Mouse (Mus musculus): Measurements from ENCODE around the gene Cep55. TPM values are rescaled to one million over a fixed set of nuclear protein-coding genes. Genes with fewer than 3 reads are reported as not detected.
A peak's percentile ranks its signal among the peaks of the same experiment; 100 is the strongest.

The Cep55 gene
- polyA plus RNA-seq, 1 experiment from 2014 or later = 5.0 TPM

GRCm38 (mm10) chr19:38029871-38030270, 24.9 kb upstream of the Cep55 start:
- 56% methylated on average over 3 of the region's 3 CpGs for WGBS
- Histone ChIP-seq H3K4me2 (no peak overlapping the region), H3K27ac (no peak overlapping the region), H3K4me3 (no peak overlapping the region), H3K9me3 (no peaks in the 10 kb centered on the region), H3K4me1 (peaks cover 8% of the 10 kb centered on the region; the same call in 1 of the 2 replicates), H3K36me3 (replicated peaks) (no peaks in the 10 kb centered on the region), H3K9ac (no peak overlapping the region), H3K27me3 (replicated peaks) (no peaks in the 10 kb centered on the region; the same call in 1 of the 2 replicates)
- ATAC-seq (replicated peaks) = no peak

- Histone ChIP-seq H3K4me2 (peak overlapping the region; percentile 37), H3K9ac (no peak overlapping the region), H3K4me3 (no peak overlapping the region), H3K9me3 (no peaks in the 10 kb centered on the region), H3K27me3 (replicated peaks) (no peaks in the 10 kb centered on the region; the same call in 1 of the 2 replicates), H3K27ac (no peak overlapping the region), H3K4me1 (peaks cover 8% of the 10 kb centered on the region; the same call in 1 of the 2 replicates), H3K36me3 (replicated peaks) (no peaks in the 10 kb centered on the region)
- 7% methylated on average over 21 of the region's 23 CpGs for WGBS
- peak; percentile 76 for ATAC-seq (replicated peaks)
Measured at GRCm38 (mm10) chr19:38030673-38031137, 24.1 kb upstream of the Cep55 start.

GRCm38 (mm10) chr19:38031144-38031543, 23.7 kb upstream of the Cep55 start:
- Histone ChIP-seq H3K4me3 (no peak overlapping the region), H3K4me2 (peak overlapping the region; percentile 37), H3K36me3 (replicated peaks) (no peaks in the 10 kb centered on the region), H3K4me1 (peaks cover 8% of the 10 kb centered on the region; the same call in 1 of the 2 replicates), H3K27ac (no peak overlapping the region), H3K27me3 (replicated peaks) (no peaks in the 10 kb centered on the region; the same call in 1 of the 2 replicates), H3K9ac (no peak overlapping the region), H3K9me3 (no peaks in the 10 kb centered on the region)
- peak; percentile 59 for ATAC-seq (replicated peaks)
- WGBS = 76% methylated on average over 9 of the region's 9 CpGs

- no peak overlapping the region for H3K4me3 ChIP-seq
Measured at GRCm38 (mm10) chr19:38032993-38033734, 21.6 kb upstream of the Cep55 start.

GRCm38 (mm10) chr19:38033735-38034057, 21.1 kb upstream of the Cep55 start:
- H3K9me3 ChIP-seq = no peaks in the 10 kb centered on the region
- 85% methylated on average over 2 of the region's 2 CpGs for WGBS
- no peaks in the 10 kb centered on the region; the same call in 1 of the 2 replicates for H3K27me3 ChIP-seq (replicated peaks)
- no peak overlapping the region for H3K27ac ChIP-seq
- no peak overlapping the region for H3K4me3 ChIP-seq
- peaks cover 8% of the 10 kb centered on the region; the same call in 1 of the 2 replicates for H3K4me1 ChIP-seq
- no peak overlapping the region for H3K9ac ChIP-seq
- no peak overlapping the region for H3K4me2 ChIP-seq
- no peak for ATAC-seq (replicated peaks)
- H3K36me3 ChIP-seq (replicated peaks) = no peaks in the 10 kb centered on the region

More at GRCm38 (mm10) chr19:38032993-38033734, 21.6 kb upstream of the Cep55 start:
- Histone ChIP-seq H3K36me3 (replicated peaks) (no peaks in the 10 kb centered on the region), H3K4me1 (peaks cover 8% of the 10 kb centered on the region; the same call in 1 of the 2 replicates), H3K27me3 (replicated peaks) (no peaks in the 10 kb centered on the region; the same call in 1 of the 2 replicates), H3K27ac (no peak overlapping the region), H3K4me2 (no peak overlapping the region), H3K9ac (no peak overlapping the region), H3K9me3 (no peaks in the 10 kb centered on the region)
- ATAC-seq (replicated peaks) = no peak
- 84% methylated on average over 15 of the region's 15 CpGs for whole genome bisulfite sequencing

GRCm38 (mm10) chr19:38034696-38035095, 20.1 kb upstream of the Cep55 start:
- no peak overlapping the region for H3K4me2 ChIP-seq
- no peak overlapping the region for H3K9ac ChIP-seq
- no peaks in the 10 kb centered on the region; the same call in 1 of the 2 replicates for H3K27me3 ChIP-seq (replicated peaks)
- peaks cover 8% of the 10 kb centered on the region; the same call in 1 of the 2 replicates for H3K4me1 ChIP-seq
- 77% methylated on average over 2 of the region's 2 CpGs for WGBS
- H3K4me3 ChIP-seq = no peak overlapping the region
- H3K27ac ChIP-seq = no peak overlapping the region
- H3K9me3 ChIP-seq = no peaks in the 10 kb centered on the region
- no peak for ATAC-seq (replicated peaks)
- no peaks in the 10 kb centered on the region for H3K36me3 ChIP-seq (replicated peaks)

GRCm38 (mm10) chr19:38035766-38036165, 19.0 kb upstream of the Cep55 start:
- Histone ChIP-seq H3K9me3 (no peaks in the 10 kb centered on the region), H3K4me1 (peaks cover 5% of the 10 kb centered on the region; the same call in 1 of the 2 replicates), H3K4me3 (no peak overlapping the region), H3K27me3 (replicated peaks) (no peaks in the 10 kb centered on the region; the same call in 1 of the 2 replicates), H3K36me3 (replicated peaks) (no peaks in the 10 kb centered on the region), H3K9ac (no peak overlapping the region), H3K27ac (no peak overlapping the region), H3K4me2 (no peak overlapping the region)
- ATAC-seq (replicated peaks) = no peak
- WGBS = 93% methylated on average over 2 of the region's 2 CpGs

- 89% methylated on average over 2 of the region's 2 CpGs for WGBS
- no peak overlapping the region for H3K4me3 ChIP-seq
- no peak overlapping the region for H3K4me2 ChIP-seq
- H3K27ac ChIP-seq = no peak overlapping the region
- H3K9me3 ChIP-seq = no peaks in the 10 kb centered on the region
- peaks cover 16% of the 10 kb centered on the region for H3K27me3 ChIP-seq (replicated peaks)
- H3K4me1 ChIP-seq = peaks cover 5% of the 10 kb centered on the region
- no peak overlapping the region for H3K9ac ChIP-seq
- no peak for ATAC-seq (replicated peaks)
- no peaks in the 10 kb centered on the region for H3K36me3 ChIP-seq (replicated peaks)
Measured at GRCm38 (mm10) chr19:38038267-38038666, 16.5 kb upstream of the Cep55 start.

- H3K9ac ChIP-seq = no peak overlapping the region
- ATAC-seq (replicated peaks) = no peak
- peaks cover 28% of the 10 kb centered on the region for H3K27me3 ChIP-seq (replicated peaks)
- 46% methylated on average over 5 of the region's 5 CpGs for WGBS
- H3K4me1 ChIP-seq = peaks cover 11% of the 10 kb centered on the region
- H3K4me3 ChIP-seq = no peak overlapping the region
- no peak overlapping the region for H3K4me2 ChIP-seq
- no peaks in the 10 kb centered on the region for H3K9me3 ChIP-seq
- no peaks in the 10 kb centered on the region for H3K36me3 ChIP-seq (replicated peaks)
- H3K27ac ChIP-seq = no peak overlapping the region
Measured at GRCm38 (mm10) chr19:38042261-38042722, 12.5 kb upstream of the Cep55 start.

GRCm38 (mm10) chr19:38043281-38043981, 11.4 kb upstream of the Cep55 start, which contains the start of gene Myof:
TSS of gene Myof (minus strand) at chr19:38043577.
- Histone ChIP-seq H3K9ac (peak within 1 kb of the TSS; percentile 25; the same call in 1 of the 2 replicates), H3K9me3 (no peaks in the 10 kb centered on the region), H3K4me3 (peak within 1 kb of the TSS; percentile 28), H3K36me3 (replicated peaks) (no peaks in the 10 kb centered on the region), H3K4me2 (peak within 1 kb of the TSS; percentile 59), H3K27ac (no peak within 1 kb of the TSS), H3K27me3 (replicated peaks) (peaks cover 28% of the 10 kb centered on the region), H3K4me1 (peaks cover 11% of the 10 kb centered on the region)
- 1% methylated on average over 28 of the region's 28 CpGs for WGBS
- no peak for ATAC-seq (replicated peaks)

GRCm38 (mm10) chr19:38045198-38045597, 9.6 kb upstream of the Cep55 start:
- H3K36me3 ChIP-seq (replicated peaks) = no peaks in the 10 kb centered on the region
- no peak for ATAC-seq (replicated peaks)
- WGBS = 90% methylated on average over 3 of the region's 3 CpGs

GRCm38 (mm10) chr19:38049686-38050085, 5.1 kb upstream of the Cep55 start:
- WGBS = 86% methylated on average over 1 of the region's 1 CpGs

More at GRCm38 (mm10) chr19:38045198-38045597, 9.6 kb upstream of the Cep55 start:
- Histone ChIP-seq H3K27ac (no peak overlapping the region), H3K4me2 (no peak overlapping the region), H3K27me3 (replicated peaks) (peaks cover 28% of the 10 kb centered on the region), H3K4me3 (no peak overlapping the region), H3K4me1 (peaks cover 11% of the 10 kb centered on the region), H3K9me3 (no peaks in the 10 kb centered on the region), H3K9ac (no peak overlapping the region)

More at GRCm38 (mm10) chr19:38049686-38050085, 5.1 kb upstream of the Cep55 start:
- Histone ChIP-seq H3K36me3 (replicated peaks) (no peaks in the 10 kb centered on the region), H3K27ac (no peak overlapping the region), H3K9ac (no peak overlapping the region), H3K27me3 (replicated peaks) (no peaks in the 10 kb centered on the region), H3K4me3 (no peak overlapping the region), H3K4me1 (peaks cover 10% of the 10 kb centered on the region), H3K4me2 (no peak overlapping the region), H3K9me3 (no peaks in the 10 kb centered on the region)
- ATAC-seq (replicated peaks) = no peak

Data from midbrain, embryonic 15.5 days (tissue).